Mouse (Mus musculus): ENCODE measurements at regions not wholly inside any gene's neighbourhood (a gene's known extent, or its start where the extent isn't known, plus 50 kb on each side); places are given as distances from the start of the nearest gene placed in this dataset.

DNA sequence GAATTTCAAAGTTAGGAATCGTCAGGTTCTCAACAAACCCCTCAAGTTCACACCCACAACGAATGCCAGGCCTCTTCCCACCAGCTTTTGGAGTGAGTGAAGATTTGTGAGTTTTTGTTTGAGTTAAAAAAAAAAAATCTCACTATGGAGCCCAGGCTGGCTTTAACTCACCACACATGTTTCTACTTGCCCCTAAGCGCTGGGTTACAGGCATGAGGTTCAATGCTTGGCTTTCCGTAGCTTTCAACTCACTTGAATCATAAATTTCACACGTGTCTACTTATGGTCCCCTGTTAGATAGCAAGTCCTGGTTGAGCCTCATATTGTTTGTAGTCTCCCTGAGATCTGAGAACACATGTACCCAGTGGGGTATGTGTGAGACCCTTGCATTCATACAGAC, 122.8 kb upstream of the Efna5 start:
- no peak overlapping the region for H3K27ac ChIP-seq
- ATAC-seq (replicated peaks; ENCODE audit: low FRiP score, low read depth) = no peak
- 80% methylated on average over 5 of the region's 5 CpGs for WGBS
- no peak overlapping the region for H3K9ac ChIP-seq (ENCODE audit: low read depth, low read length)
- no peaks in the 10 kb centered on the region for H3K9me3 ChIP-seq (replicated peaks; ENCODE audit: low read length)
- no peak for DNase-seq (ENCODE audit: low spot score)
- H3K36me3 ChIP-seq (ENCODE audit: insufficient read depth, low read length) = no peaks in the 10 kb centered on the region
- no peaks in the 10 kb centered on the region for H3K27me3 ChIP-seq (ENCODE audit: insufficient read depth, low read length)
- H3K4me1 ChIP-seq (replicated peaks; ENCODE audit: insufficient read depth, low read length) = peaks cover 6% of the 10 kb centered on the region
- H3K4me3 ChIP-seq (replicated peaks; ENCODE audit: low read depth, low read length) = no peak overlapping the region
- TF ChIP-seq CTCF (IDR thresholded peaks at IDR 0.05; ENCODE audit: low read depth) = no peak
- no peak overlapping the region for H3K4me2 ChIP-seq (ENCODE audit: low read length)

DNA sequence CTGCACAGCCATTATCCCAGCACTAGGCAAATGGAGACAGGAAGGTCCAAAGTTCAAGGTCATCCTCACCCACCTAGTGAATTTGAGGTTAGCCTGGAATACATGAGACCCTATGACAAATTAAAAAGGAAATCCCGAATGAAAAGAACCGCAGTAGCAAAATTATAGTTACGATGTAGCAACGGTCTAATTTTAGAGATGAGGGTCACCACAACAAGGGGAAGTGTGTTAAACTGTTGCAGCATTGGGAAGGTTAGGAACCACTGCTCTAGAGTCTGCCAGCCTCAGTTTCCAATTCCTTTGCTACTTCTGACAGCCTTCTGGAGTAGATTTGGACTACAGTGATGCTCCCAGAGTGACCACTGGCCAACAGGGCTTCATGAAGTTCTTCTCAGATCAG, 121.6 kb upstream of the Efna5 start:
- DNase-seq (ENCODE audit: low spot score) (no peak), ATAC-seq (replicated peaks; ENCODE audit: low FRiP score, low read depth) (no peak)
- Histone ChIP-seq H3K4me2 (ENCODE audit: low read length) (no peak overlapping the region), H3K36me3 (ENCODE audit: insufficient read depth, low read length) (no peaks in the 10 kb centered on the region), H3K27me3 (ENCODE audit: insufficient read depth, low read length) (no peaks in the 10 kb centered on the region), H3K9ac (ENCODE audit: low read depth, low read length) (no peak overlapping the region), H3K4me1 (replicated peaks; ENCODE audit: insufficient read depth, low read length) (no peaks in the 10 kb centered on the region), H3K27ac (no peak overlapping the region), H3K4me3 (replicated peaks; ENCODE audit: low read depth, low read length) (no peak overlapping the region), H3K9me3 (replicated peaks; ENCODE audit: low read length) (no peaks in the 10 kb centered on the region)
- no peak for TF ChIP-seq CTCF (IDR thresholded peaks at IDR 0.05; ENCODE audit: low read depth)
- WGBS = 94% methylated on average over 4 of the region's 4 CpGs

DNA sequence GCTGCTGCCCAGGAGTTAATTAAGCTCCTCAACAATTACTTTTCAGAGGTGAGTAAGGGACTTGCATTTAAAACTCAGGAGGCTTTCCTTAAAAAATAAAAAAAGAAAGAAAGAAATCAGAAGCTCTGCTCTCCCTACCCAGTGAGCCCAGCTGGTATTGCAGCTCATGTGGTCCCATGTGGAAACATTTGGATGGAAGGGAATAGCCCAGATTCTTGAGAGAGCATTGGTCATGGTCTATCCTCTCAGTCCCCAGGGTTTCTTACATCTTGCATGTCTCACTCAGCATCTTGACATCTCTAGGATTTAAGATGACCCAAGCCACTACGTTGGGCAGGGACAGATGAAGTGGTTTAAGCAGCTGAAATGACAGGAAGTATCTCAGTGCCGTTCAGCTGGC, 120.8 kb upstream of the Efna5 start:
- WGBS = 48% methylated on average over 2 of the region's 2 CpGs
- no peaks in the 10 kb centered on the region for H3K27me3 ChIP-seq (ENCODE audit: insufficient read depth, low read length)
- DNase-seq (ENCODE audit: low spot score) (no peak), ATAC-seq (replicated peaks; ENCODE audit: low FRiP score, low read depth) (no peak)
- H3K4me1 ChIP-seq (replicated peaks; ENCODE audit: insufficient read depth, low read length) = no peaks in the 10 kb centered on the region
- no peak overlapping the region for H3K9ac ChIP-seq (ENCODE audit: low read depth, low read length)
- no peak overlapping the region for H3K4me2 ChIP-seq (ENCODE audit: low read length)
- no peak overlapping the region for H3K4me3 ChIP-seq (replicated peaks; ENCODE audit: low read depth, low read length)
- no peak overlapping the region for H3K27ac ChIP-seq
- H3K36me3 ChIP-seq (ENCODE audit: insufficient read depth, low read length) = no peaks in the 10 kb centered on the region
- TF ChIP-seq CTCF (IDR thresholded peaks at IDR 0.05; ENCODE audit: low read depth) = no peak
- H3K9me3 ChIP-seq (replicated peaks; ENCODE audit: low read length) = no peaks in the 10 kb centered on the region

DNA sequence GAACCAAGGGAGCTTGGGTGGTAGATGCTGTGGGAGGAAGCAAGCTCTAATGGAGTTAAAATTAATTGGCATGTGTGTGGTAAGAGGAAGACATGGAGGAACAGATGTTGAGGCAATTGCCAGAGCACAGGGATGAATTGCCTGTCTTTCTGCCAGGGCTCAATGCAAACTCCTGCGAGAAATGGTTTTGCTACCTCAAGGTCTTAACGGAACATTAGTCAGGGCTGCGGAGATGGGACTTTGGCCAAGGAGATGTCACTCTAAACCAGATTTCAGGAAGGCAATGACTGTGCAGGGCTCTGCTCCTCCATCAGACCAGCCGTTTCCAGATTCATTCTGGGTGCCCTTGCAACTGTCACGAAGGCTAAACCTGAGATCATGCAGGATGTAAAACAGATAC, 116.6 kb upstream of the Efna5 start:
- ATAC-seq (replicated peaks; ENCODE audit: low FRiP score, low read depth) (no peak), DNase-seq (ENCODE audit: low spot score) (no peak)
- no peak for TF ChIP-seq CTCF (IDR thresholded peaks at IDR 0.05; ENCODE audit: low read depth)
- H3K4me1 ChIP-seq (replicated peaks; ENCODE audit: insufficient read depth, low read length) = no peaks in the 10 kb centered on the region
- H3K36me3 ChIP-seq (ENCODE audit: insufficient read depth, low read length) = no peaks in the 10 kb centered on the region
- H3K9me3 ChIP-seq (replicated peaks; ENCODE audit: low read length) = no peaks in the 10 kb centered on the region
- WGBS = 40% methylated on average over 5 of the region's 5 CpGs
- no peak overlapping the region for H3K9ac ChIP-seq (ENCODE audit: low read depth, low read length)
- no peak overlapping the region for H3K4me2 ChIP-seq (ENCODE audit: low read length)
- no peak overlapping the region for H3K4me3 ChIP-seq (replicated peaks; ENCODE audit: low read depth, low read length)
- H3K27ac ChIP-seq = no peak overlapping the region
- no peaks in the 10 kb centered on the region for H3K27me3 ChIP-seq (ENCODE audit: insufficient read depth, low read length)

DNA sequence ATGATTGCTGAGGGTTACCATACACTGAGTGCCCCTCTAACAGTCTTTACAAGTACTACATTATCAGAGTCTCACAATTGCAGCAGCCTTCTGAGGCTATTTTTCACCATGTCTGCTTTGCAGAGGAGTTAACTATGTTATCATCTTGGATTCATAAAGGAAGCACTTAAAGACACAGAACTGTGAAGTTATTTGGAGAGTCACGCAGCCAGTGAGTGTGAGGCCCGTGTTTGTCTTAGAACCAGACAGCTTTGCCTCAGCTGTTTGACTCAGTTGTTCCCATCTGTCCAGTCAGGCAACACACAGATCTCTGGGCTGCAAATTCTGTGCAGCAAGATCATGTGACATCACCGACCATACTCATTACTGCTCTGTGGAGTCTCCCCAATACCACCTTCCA, 114.2 kb upstream of the Efna5 start:
- ATAC-seq (replicated peaks; ENCODE audit: low FRiP score, low read depth) (no peak), DNase-seq (ENCODE audit: low spot score) (no peak)
- no peak for TF ChIP-seq CTCF (IDR thresholded peaks at IDR 0.05; ENCODE audit: low read depth)
- H3K4me2 ChIP-seq (ENCODE audit: low read length) = no peak overlapping the region
- no peak overlapping the region for H3K4me3 ChIP-seq (replicated peaks; ENCODE audit: low read depth, low read length)
- no peak overlapping the region for H3K27ac ChIP-seq
- no peaks in the 10 kb centered on the region for H3K36me3 ChIP-seq (ENCODE audit: insufficient read depth, low read length)
- H3K9ac ChIP-seq (ENCODE audit: low read depth, low read length) = no peak overlapping the region
- H3K9me3 ChIP-seq (replicated peaks; ENCODE audit: low read length) = no peaks in the 10 kb centered on the region
- WGBS = 76% methylated on average over 3 of the region's 3 CpGs
- no peaks in the 10 kb centered on the region for H3K4me1 ChIP-seq (replicated peaks; ENCODE audit: insufficient read depth, low read length)
- no peaks in the 10 kb centered on the region for H3K27me3 ChIP-seq (ENCODE audit: insufficient read depth, low read length)

DNA sequence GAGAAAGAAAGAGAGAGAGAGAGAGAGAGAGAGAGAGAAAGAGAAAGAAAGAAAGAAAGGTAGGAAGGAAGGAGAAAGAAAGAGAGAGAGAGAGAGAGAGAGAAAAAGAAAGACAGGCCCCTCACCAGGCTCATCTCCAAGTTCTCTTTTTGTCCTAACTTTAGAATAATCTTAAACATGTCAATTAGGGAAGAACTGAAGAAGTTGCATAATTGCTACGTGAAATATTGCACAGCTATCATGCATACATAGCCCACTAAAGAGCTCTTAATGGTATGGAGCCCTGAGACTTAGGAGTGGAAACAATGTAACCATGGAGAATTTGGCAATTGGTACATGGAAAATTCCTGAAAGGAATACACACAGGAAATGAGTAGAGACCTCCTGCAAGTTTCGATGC, 111.9 kb upstream of the Efna5 start:
- Histone ChIP-seq H3K4me1 (replicated peaks; ENCODE audit: insufficient read depth, low read length) (no peaks in the 10 kb centered on the region), H3K9me3 (replicated peaks; ENCODE audit: low read length) (no peaks in the 10 kb centered on the region), H3K27ac (no peak overlapping the region), H3K9ac (ENCODE audit: low read depth, low read length) (no peak overlapping the region), H3K27me3 (ENCODE audit: insufficient read depth, low read length) (no peaks in the 10 kb centered on the region), H3K36me3 (ENCODE audit: insufficient read depth, low read length) (no peaks in the 10 kb centered on the region), H3K4me2 (ENCODE audit: low read length) (no peak overlapping the region), H3K4me3 (replicated peaks; ENCODE audit: low read depth, low read length) (no peak overlapping the region)
- DNase-seq (ENCODE audit: low spot score) = no peak
- 92% methylated on average over 2 of the region's 2 CpGs for WGBS
- TF ChIP-seq CTCF (IDR thresholded peaks at IDR 0.05; ENCODE audit: low read depth) = no peak
- no peak for ATAC-seq (replicated peaks; ENCODE audit: low FRiP score, low read depth)

DNA sequence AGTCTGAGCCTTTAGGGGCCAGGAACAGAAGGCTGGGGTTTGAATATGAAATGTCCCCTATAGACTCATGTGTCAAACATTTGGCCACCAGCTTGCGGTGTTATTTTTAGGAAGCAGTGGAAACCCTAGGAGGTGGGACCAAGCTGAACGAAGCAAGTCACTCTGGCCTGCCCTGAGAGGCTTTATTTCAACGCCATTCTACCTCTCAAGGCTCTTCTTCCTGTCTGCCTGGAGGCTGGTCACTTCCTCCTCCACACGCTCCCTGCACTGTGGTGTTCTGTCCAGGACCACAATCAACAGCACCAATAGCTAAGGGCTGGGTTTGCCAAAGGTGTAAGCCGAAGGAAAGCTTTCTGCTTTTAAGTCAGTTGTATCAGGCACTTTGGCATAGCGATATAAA, 105.2 kb upstream of the Efna5 start:
- ATAC-seq (replicated peaks; ENCODE audit: low FRiP score, low read depth) = no peak
- WGBS = 52% methylated on average over 6 of the region's 6 CpGs
- H3K9ac ChIP-seq (ENCODE audit: low read depth, low read length) = no peak overlapping the region
- H3K27me3 ChIP-seq (ENCODE audit: insufficient read depth, low read length) = no peaks in the 10 kb centered on the region
- H3K9me3 ChIP-seq (replicated peaks; ENCODE audit: low read length) = no peaks in the 10 kb centered on the region
- no peak for DNase-seq (ENCODE audit: low spot score)
- no peak overlapping the region for H3K4me2 ChIP-seq (ENCODE audit: low read length)
- no peaks in the 10 kb centered on the region for H3K36me3 ChIP-seq (ENCODE audit: insufficient read depth, low read length)
- no peak for TF ChIP-seq CTCF (IDR thresholded peaks at IDR 0.05; ENCODE audit: low read depth)
- no peak overlapping the region for H3K27ac ChIP-seq
- H3K4me3 ChIP-seq (replicated peaks; ENCODE audit: low read depth, low read length) = no peak overlapping the region
- no peaks in the 10 kb centered on the region for H3K4me1 ChIP-seq (replicated peaks; ENCODE audit: insufficient read depth, low read length)

Measured in kidney, postnatal 0 days (tissue).